ENCODE assay signal across 17 mouse cellular contexts in the genomic region with DNA sequence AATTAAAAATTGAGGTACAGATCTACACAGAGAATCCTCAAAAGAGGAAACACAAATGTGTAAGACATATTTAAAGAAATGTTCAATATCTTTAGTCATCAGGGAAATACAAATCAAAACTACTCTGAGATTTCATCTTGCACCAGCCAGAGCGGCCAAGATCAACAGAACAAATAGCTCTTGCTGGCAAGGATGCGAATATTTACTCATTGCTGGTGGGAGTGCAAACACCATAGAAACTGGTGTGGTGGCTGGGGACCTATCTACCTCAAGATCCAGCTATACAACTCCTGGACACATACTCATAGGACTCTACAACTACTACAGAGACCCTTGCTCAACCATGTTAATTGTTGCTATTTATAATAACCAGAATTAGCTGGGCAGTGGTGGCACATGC. TPM values are rescaled to one million over a fixed set of nuclear protein-coding genes. Genes with fewer than 3 reads are reported as not detected.
DNase-seq lines count a peak whose midpoint lies in the region; ATAC-seq and TF ChIP-seq lines count a peak whose summit lies in the region.
"Had no signal": no experiment of that assay in that cellular context is flagged by ENCODE, and none has a peak within 500 bp of the region (broad histone marks: within the 10 kb centered on the region; RNA-seq: fewer than 3 reads in every experiment).

No protein-coding gene starts in this region.

- WGBS in lung, postnatal 0 days = 44% methylated on average over 2 of the region's 2 CpGs
- 97% methylated on average over 2 of the region's 2 CpGs for WGBS in midbrain, embryonic 15.5 days
- 94% methylated on average over 2 of the region's 2 CpGs for WGBS in hindbrain, embryonic 11.5 days

- no peaks in the 10 kb centered on the region for H3K27me3 ChIP-seq in lung, postnatal 0 days (replicated peaks; ENCODE audit: insufficient read depth, low read length)
- H3K27me3 ChIP-seq in midbrain, embryonic 15.5 days (replicated peaks) = no peaks in the 10 kb centered on the region
- H3K27me3 ChIP-seq in hindbrain, embryonic 11.5 days (ENCODE audit: control insufficient read depth, insufficient read depth, low read length) = no peaks in the 10 kb centered on the region
- H3K27me3 ChIP-seq: CH12.LX; embryonic facial prominence, embryonic 12.5 days; forebrain, embryonic 15.5 days; heart, embryonic 12.5 days; hindbrain, embryonic 15.5 days had no signal

- H3K4me3 ChIP-seq in lung, postnatal 0 days (ENCODE audit: low read depth, low read length) = no peak overlapping the region
- no peak overlapping the region for H3K4me3 ChIP-seq in midbrain, embryonic 15.5 days
- no peak overlapping the region for H3K4me3 ChIP-seq in hindbrain, embryonic 11.5 days (ENCODE audit: low read depth, low read length)
- H3K4me3 ChIP-seq: embryonic facial prominence, embryonic 12.5 days; forebrain, embryonic 15.5 days; heart, adult 2 months; heart, embryonic 12.5 days; hindbrain, embryonic 10.5 days; hindbrain, embryonic 15.5 days had no signal

- DNase-seq in heart, adult 11 months = peak; percentile 58
- DNase-seq in heart, adult 9 months (ENCODE audit: low spot score in 2 of 2) = no peak
- peak; percentile 6 for DNase-seq in lung, postnatal 10 days
- no peak for DNase-seq in lung, postnatal 0 days (ENCODE audit: low spot score)
- DNase-seq in NIH3T3 (ENCODE audit: low read depth) = peak; percentile 65
- no peak for DNase-seq in hindbrain, embryonic 11.5 days (ENCODE audit: low spot score)
- DNase-seq: adrenal gland, adult 8-10 months; adrenal gland, postnatal 36 days; gastrocnemius, postnatal 10 days; heart, adult 2 months had no signal

- H3K27ac ChIP-seq in lung, postnatal 0 days (ENCODE audit: low read length) = no peak overlapping the region
- no peak overlapping the region for H3K27ac ChIP-seq in midbrain, embryonic 15.5 days
- H3K27ac ChIP-seq in hindbrain, embryonic 11.5 days (ENCODE audit: low read depth, low read length) = no peak overlapping the region
- H3K27ac ChIP-seq: embryonic facial prominence, embryonic 12.5 days; forebrain, embryonic 15.5 days; heart, adult 2 months; hindbrain, embryonic 10.5 days; hindbrain, embryonic 15.5 days had no signal

- ATAC-seq in lung, postnatal 0 days = no peak
- no peak for ATAC-seq in midbrain, embryonic 15.5 days (replicated peaks)
- ATAC-seq in hindbrain, embryonic 11.5 days (ENCODE audit: low FRiP score) = no peak
- ATAC-seq: forebrain, embryonic 15.5 days had no signal

- H3K9me3 ChIP-seq in lung, postnatal 0 days (ENCODE audit: low read length) = no peaks in the 10 kb centered on the region
- no peaks in the 10 kb centered on the region for H3K9me3 ChIP-seq in midbrain, embryonic 15.5 days
- H3K9me3 ChIP-seq in hindbrain, embryonic 11.5 days (ENCODE audit: control insufficient read depth, low read length) = no peaks in the 10 kb centered on the region
- H3K9me3 ChIP-seq: embryonic facial prominence, embryonic 12.5 days; forebrain, embryonic 15.5 days; heart, embryonic 12.5 days; hindbrain, embryonic 10.5 days; hindbrain, embryonic 15.5 days had no signal

- no peak overlapping the region for H3K9ac ChIP-seq in lung, postnatal 0 days (replicated peaks; ENCODE audit: low read depth)
- no peak overlapping the region for H3K9ac ChIP-seq in midbrain, embryonic 15.5 days
- no peak overlapping the region for H3K9ac ChIP-seq in hindbrain, embryonic 11.5 days (ENCODE audit: low read depth, low read length)
- H3K9ac ChIP-seq: embryonic facial prominence, embryonic 12.5 days; forebrain, embryonic 15.5 days; heart, embryonic 12.5 days; hindbrain, embryonic 15.5 days had no signal

- no peak for TF ChIP-seq EP300 in lung, postnatal 0 days (IDR thresholded peaks at IDR 0.05)

- H3K4me2 ChIP-seq in lung, postnatal 0 days (replicated peaks; ENCODE audit: low read depth, low read length) = no peak overlapping the region
- H3K4me2 ChIP-seq in midbrain, embryonic 15.5 days = no peak overlapping the region
- no peak overlapping the region for H3K4me2 ChIP-seq in hindbrain, embryonic 11.5 days (replicated peaks; ENCODE audit: low read depth, low read length)
- H3K4me2 ChIP-seq: embryonic facial prominence, embryonic 12.5 days; forebrain, embryonic 15.5 days; heart, embryonic 12.5 days; hindbrain, embryonic 15.5 days had no signal

- H3K36me3 ChIP-seq in lung, postnatal 0 days (ENCODE audit: insufficient read depth, low read length) = peaks cover 4% of the 10 kb centered on the region; the same call in 1 of the 2 replicates
- H3K36me3 ChIP-seq in midbrain, embryonic 15.5 days (replicated peaks) = no peaks in the 10 kb centered on the region
- no peaks in the 10 kb centered on the region for H3K36me3 ChIP-seq in hindbrain, embryonic 11.5 days (ENCODE audit: control insufficient read depth, insufficient read depth, low read length)
- H3K36me3 ChIP-seq: embryonic facial prominence, embryonic 12.5 days; forebrain, embryonic 15.5 days; hindbrain, embryonic 15.5 days had no signal

- H3K4me1 ChIP-seq in lung, postnatal 0 days (ENCODE audit: insufficient read depth, low read depth, low read length) = no peaks in the 10 kb centered on the region
- H3K4me1 ChIP-seq in midbrain, embryonic 15.5 days = no peaks in the 10 kb centered on the region
- no peaks in the 10 kb centered on the region for H3K4me1 ChIP-seq in hindbrain, embryonic 11.5 days (replicated peaks; ENCODE audit: control insufficient read depth, insufficient read depth, low read length)
- H3K4me1 ChIP-seq: embryonic facial prominence, embryonic 12.5 days; forebrain, embryonic 15.5 days; hindbrain, embryonic 15.5 days had no signal

- no peak for TF ChIP-seq CTCF in lung, postnatal 0 days (IDR thresholded peaks at IDR 0.05)

RNA-seq across cellular contexts. Expression of gene Cdc40, which starts 11.8 kb away (rescaled TPM):
- polyA plus RNA-seq in lung, postnatal 0 days (2015; fragmentation: Nextera tagmentation; extraction: Ambion mirVana) = 16.4 and 17.4 TPM in 2 replicates
- 22.0 and 23.6 TPM in 2 replicates for polyA plus RNA-seq in midbrain, embryonic 15.5 days (2015; fragmentation: Nextera tagmentation; extraction: Ambion mirVana)
- polyA plus RNA-seq in hindbrain, embryonic 11.5 days (2014; fragmentation: Nextera tagmentation; extraction: Ambion mirVana) = 32.4 and 37.5 TPM in 2 replicates

RNA-seq across cellular contexts. Expression of gene Wasf1, which starts 12.0 kb away (rescaled TPM):
- polyA plus RNA-seq in lung, postnatal 0 days (2015; fragmentation: Nextera tagmentation; extraction: Ambion mirVana) = 2.1 and 2.2 TPM in 2 replicates
- 122 and 125 TPM in 2 replicates for polyA plus RNA-seq in midbrain, embryonic 15.5 days (2015; fragmentation: Nextera tagmentation; extraction: Ambion mirVana)
- 43.0 and 43.8 TPM in 2 replicates for polyA plus RNA-seq in hindbrain, embryonic 11.5 days (2014; fragmentation: Nextera tagmentation; extraction: Ambion mirVana)

Comparison
In these comparisons a context has a peak if more than half of its experiments do, and no peak if none do; other contexts are left out.
1. DNase-seq: peak in heart, adult 11 months (single experiment), lung, postnatal 10 days (single experiment) and NIH3T3 (single experiment); none in heart, adult 9 months (0 of 2), lung, postnatal 0 days (single experiment) and hindbrain, embryonic 11.5 days (single experiment).
2. RNA of gene Wasf1, which starts 12.0 kb away (polyA plus RNA-seq): 122 to 125 TPM in midbrain, embryonic 15.5 days and 43.0 to 43.8 TPM in hindbrain, embryonic 11.5 days; 2.1 to 2.2 TPM in lung, postnatal 0 days; every median in the first group is over 10 times any median in the second.